Mouse (Mus musculus): ENCODE results near the gene Nwd2. TPM values are rescaled to one million over a fixed set of nuclear protein-coding genes. Genes with fewer than 3 reads are reported as not detected.
A peak's percentile ranks its signal among the peaks of the same experiment; 100 is the strongest.

Nwd2 gene
- polyA plus RNA-seq, 1 experiment from 2014 or later = 4.1 TPM

GRCm38 (mm10) chr5:63666884-63667283 is 18.0 kb downstream of the Nwd2 start:
- H3K9me3 ChIP-seq = no peaks in the 10 kb centered on the region
- H3K27me3 ChIP-seq = no peaks in the 10 kb centered on the region
- WGBS = 85% methylated on average over 5 of the region's 5 CpGs
- no peak overlapping the region for H3K27ac ChIP-seq (replicated peaks)
- ATAC-seq (replicated peaks) = no peak
- no peak overlapping the region for H3K4me3 ChIP-seq
- no peak overlapping the region for H3K4me2 ChIP-seq (replicated peaks)
- H3K4me1 ChIP-seq = no peaks in the 10 kb centered on the region
- no peak overlapping the region for H3K9ac ChIP-seq (replicated peaks)
- H3K36me3 ChIP-seq = no peaks in the 10 kb centered on the region

GRCm38 (mm10) chr5:63675934-63676333 is 27.0 kb downstream of the Nwd2 start:
- no peaks in the 10 kb centered on the region for H3K36me3 ChIP-seq
- no peak overlapping the region for H3K4me3 ChIP-seq
- H3K4me2 ChIP-seq (replicated peaks) = no peak overlapping the region
- 88% methylated on average over 2 of the region's 2 CpGs for WGBS
- H3K9ac ChIP-seq (replicated peaks) = no peak overlapping the region
- no peak overlapping the region for H3K27ac ChIP-seq (replicated peaks)
- no peaks in the 10 kb centered on the region for H3K9me3 ChIP-seq
- no peaks in the 10 kb centered on the region for H3K4me1 ChIP-seq
- no peak for ATAC-seq (replicated peaks)
- no peaks in the 10 kb centered on the region for H3K27me3 ChIP-seq

- 0 out of 2 replicates have a peak, but pooled peaks have one; percentile 35 for ATAC-seq (replicated peaks)
- Histone ChIP-seq H3K27ac (replicated peaks) (no peak overlapping the region), H3K9me3 (no peaks in the 10 kb centered on the region), H3K27me3 (no peaks in the 10 kb centered on the region), H3K36me3 (no peaks in the 10 kb centered on the region), H3K4me2 (replicated peaks) (no peak overlapping the region), H3K9ac (replicated peaks) (no peak overlapping the region), H3K4me1 (no peaks in the 10 kb centered on the region), H3K4me3 (no peak overlapping the region)
- whole genome bisulfite sequencing = 82% methylated on average over 1 of the region's 1 CpGs
Observed at GRCm38 (mm10) chr5:63689084-63689483, 40.2 kb downstream of the Nwd2 start.

- WGBS = 66% methylated on average over 2 of the region's 2 CpGs
- no peaks in the 10 kb centered on the region for H3K9me3 ChIP-seq
- peak overlapping the region; percentile 19; the same call in 1 of the 2 replicates for H3K27ac ChIP-seq (replicated peaks)
- H3K4me1 ChIP-seq = peaks cover 6% of the 10 kb centered on the region; the same call in 1 of the 2 replicates
- no peaks in the 10 kb centered on the region for H3K36me3 ChIP-seq
- H3K4me2 ChIP-seq (replicated peaks) = no peak overlapping the region
- H3K4me3 ChIP-seq = no peak overlapping the region
- ATAC-seq (replicated peaks) = peak; percentile 87
- H3K9ac ChIP-seq (replicated peaks) = no peak overlapping the region
- no peaks in the 10 kb centered on the region for H3K27me3 ChIP-seq
Observed at GRCm38 (mm10) chr5:63696784-63697183, 47.9 kb downstream of the Nwd2 start.

GRCm38 (mm10) chr5:63697196-63697595 is 48.3 kb downstream of the Nwd2 start:
- Histone ChIP-seq H3K4me3 (no peak overlapping the region), H3K36me3 (no peaks in the 10 kb centered on the region), H3K9ac (replicated peaks) (no peak overlapping the region), H3K27ac (replicated peaks) (peak overlapping the region; percentile 19; the same call in 1 of the 2 replicates), H3K27me3 (no peaks in the 10 kb centered on the region), H3K4me1 (peaks cover 6% of the 10 kb centered on the region; the same call in 1 of the 2 replicates), H3K4me2 (replicated peaks) (no peak overlapping the region), H3K9me3 (no peaks in the 10 kb centered on the region)
- ATAC-seq (replicated peaks) = peak; percentile 30
- WGBS = 47% methylated on average over 5 of the region's 5 CpGs

GRCm38 (mm10) chr5:63728955-63729354 is 80.1 kb downstream of the Nwd2 start:
- Histone ChIP-seq H3K4me2 (replicated peaks) (no peak overlapping the region), H3K27me3 (no peaks in the 10 kb centered on the region), H3K36me3 (no peaks in the 10 kb centered on the region), H3K27ac (replicated peaks) (no peak overlapping the region), H3K4me3 (no peak overlapping the region), H3K9me3 (no peaks in the 10 kb centered on the region), H3K4me1 (no peaks in the 10 kb centered on the region), H3K9ac (replicated peaks) (no peak overlapping the region)
- no peak for ATAC-seq (replicated peaks)
- WGBS = 59% methylated on average over 3 of the region's 3 CpGs

GRCm38 (mm10) chr5:63735521-63735920 is 86.6 kb downstream of the Nwd2 start:
- ATAC-seq (replicated peaks) = no peak
- Histone ChIP-seq H3K4me2 (replicated peaks) (no peak overlapping the region), H3K4me3 (no peak overlapping the region), H3K27ac (replicated peaks) (no peak overlapping the region), H3K9ac (replicated peaks) (no peak overlapping the region), H3K27me3 (no peaks in the 10 kb centered on the region), H3K9me3 (no peaks in the 10 kb centered on the region), H3K4me1 (no peaks in the 10 kb centered on the region), H3K36me3 (no peaks in the 10 kb centered on the region)
- WGBS = 81% methylated on average over 7 of the region's 7 CpGs

GRCm38 (mm10) chr5:63743426-63743825 is 94.5 kb downstream of the Nwd2 start:
- H3K9me3 ChIP-seq = no peaks in the 10 kb centered on the region
- no peaks in the 10 kb centered on the region for H3K36me3 ChIP-seq
- H3K27ac ChIP-seq (replicated peaks) = no peak overlapping the region
- no peak overlapping the region for H3K9ac ChIP-seq (replicated peaks)
- H3K4me2 ChIP-seq (replicated peaks) = no peak overlapping the region
- no peaks in the 10 kb centered on the region for H3K27me3 ChIP-seq
- no peaks in the 10 kb centered on the region for H3K4me1 ChIP-seq
- ATAC-seq (replicated peaks) = no peak
- H3K4me3 ChIP-seq = no peak overlapping the region
- WGBS = 89% methylated on average over 2 of the region's 2 CpGs

GRCm38 (mm10) chr5:63748299-63748698 is 99.4 kb downstream of the Nwd2 start:
- H3K4me2 ChIP-seq (replicated peaks) = no peak overlapping the region
- H3K9ac ChIP-seq (replicated peaks) = no peak overlapping the region
- H3K9me3 ChIP-seq = no peaks in the 10 kb centered on the region
- H3K27me3 ChIP-seq = no peaks in the 10 kb centered on the region
- no peaks in the 10 kb centered on the region for H3K4me1 ChIP-seq
- no peaks in the 10 kb centered on the region for H3K36me3 ChIP-seq
- 59% methylated on average over 2 of the region's 2 CpGs for WGBS
- 0 out of 2 replicates have a peak, but pooled peaks have one; percentile 48 for ATAC-seq (replicated peaks)
- H3K27ac ChIP-seq (replicated peaks) = no peak overlapping the region
- H3K4me3 ChIP-seq = no peak overlapping the region

- no peak overlapping the region for H3K9ac ChIP-seq (replicated peaks)
- H3K9me3 ChIP-seq = no peaks in the 10 kb centered on the region
- no peaks in the 10 kb centered on the region for H3K27me3 ChIP-seq
- no peaks in the 10 kb centered on the region for H3K36me3 ChIP-seq
- H3K4me2 ChIP-seq (replicated peaks) = no peak overlapping the region
- ATAC-seq (replicated peaks) = no peak
- H3K27ac ChIP-seq (replicated peaks) = no peak overlapping the region
- no peaks in the 10 kb centered on the region for H3K4me1 ChIP-seq
- 53% methylated on average over 1 of the region's 1 CpGs for WGBS
- H3K4me3 ChIP-seq = no peak overlapping the region
Observed at GRCm38 (mm10) chr5:63748759-63749158, 99.9 kb downstream of the Nwd2 start.

- no peak overlapping the region for H3K4me2 ChIP-seq (replicated peaks)
- no peak for ATAC-seq (replicated peaks)
- WGBS = 76% methylated on average over 5 of the region's 5 CpGs
- H3K36me3 ChIP-seq = no peaks in the 10 kb centered on the region
- H3K4me1 ChIP-seq = no peaks in the 10 kb centered on the region
- no peaks in the 10 kb centered on the region for H3K27me3 ChIP-seq
- H3K9ac ChIP-seq (replicated peaks) = no peak overlapping the region
- H3K4me3 ChIP-seq = no peak overlapping the region
- no peaks in the 10 kb centered on the region for H3K9me3 ChIP-seq
- no peak overlapping the region for H3K27ac ChIP-seq (replicated peaks)
Observed at GRCm38 (mm10) chr5:63755092-63755761, 106.3 kb downstream of the Nwd2 start.

- no peak overlapping the region for H3K4me3 ChIP-seq
Observed at GRCm38 (mm10) chr5:63755938-63756337, 107.0 kb downstream of the Nwd2 start.

GRCm38 (mm10) chr5:63765886-63766285 is 117.0 kb downstream of the Nwd2 start:
- no peaks in the 10 kb centered on the region for H3K27me3 ChIP-seq
- peak; percentile 52 for ATAC-seq (replicated peaks)
- H3K27ac ChIP-seq (replicated peaks) = no peak overlapping the region
- no peak overlapping the region for H3K4me3 ChIP-seq
- no peaks in the 10 kb centered on the region for H3K9me3 ChIP-seq
- H3K36me3 ChIP-seq = no peaks in the 10 kb centered on the region
- H3K9ac ChIP-seq (replicated peaks) = no peak overlapping the region
- H3K4me1 ChIP-seq = peaks cover 15% of the 10 kb centered on the region
- no peak overlapping the region for H3K4me2 ChIP-seq (replicated peaks)
- 67% methylated on average over 4 of the region's 4 CpGs for WGBS

More at GRCm38 (mm10) chr5:63755938-63756337, 107.0 kb downstream of the Nwd2 start:
- H3K4me1 ChIP-seq = no peaks in the 10 kb centered on the region
- H3K27me3 ChIP-seq = no peaks in the 10 kb centered on the region
- H3K36me3 ChIP-seq = no peaks in the 10 kb centered on the region
- H3K27ac ChIP-seq (replicated peaks) = no peak overlapping the region
- no peaks in the 10 kb centered on the region for H3K9me3 ChIP-seq
- no peak for ATAC-seq (replicated peaks)
- no peak overlapping the region for H3K9ac ChIP-seq (replicated peaks)
- no peak overlapping the region for H3K4me2 ChIP-seq (replicated peaks)
- WGBS = 85% methylated on average over 3 of the region's 3 CpGs
